Mouse (Mus musculus): ENCODE results near the gene Pdcd6ip.

Pdcd6ip gene

GRCm38 (mm10) chr9:113624086-113624485 is 84.0 kb downstream of the Pdcd6ip start:
- DNase-seq (ENCODE audit: low spot score) = no peak

- DNase-seq (ENCODE audit: low spot score) = no peak
These were observed 91.0 kb downstream of the Pdcd6ip start for GRCm38 (mm10) chr9:113617081-113617480.

- DNase-seq (ENCODE audit: low spot score) = no peak
These were observed 97.3 kb downstream of the Pdcd6ip start for GRCm38 (mm10) chr9:113610776-113611175.

GRCm38 (mm10) chr9:113602140-113602539 is 105.9 kb downstream of the Pdcd6ip start:
- no peak for DNase-seq (ENCODE audit: low spot score)
